Mouse (Mus musculus) erythroblast, embryonic 14.5 days (primary cell): ENCODE results near the gene Vmn1r9.

Experiments used
- GATA1 ChIP-seq: IDR thresholded peaks from 2 replicates; pipeline ENCODE4 v1.6.1; 2012; ENCODE audit warnings: low read length, inconsistent platforms, mixed read lengths
- TAL1 ChIP-seq: IDR thresholded peaks from 3 replicates; pipeline ENCODE4 v1.6.1; 2012; ENCODE audit warnings: low read length, inconsistent platforms, mixed read lengths

DNA sequence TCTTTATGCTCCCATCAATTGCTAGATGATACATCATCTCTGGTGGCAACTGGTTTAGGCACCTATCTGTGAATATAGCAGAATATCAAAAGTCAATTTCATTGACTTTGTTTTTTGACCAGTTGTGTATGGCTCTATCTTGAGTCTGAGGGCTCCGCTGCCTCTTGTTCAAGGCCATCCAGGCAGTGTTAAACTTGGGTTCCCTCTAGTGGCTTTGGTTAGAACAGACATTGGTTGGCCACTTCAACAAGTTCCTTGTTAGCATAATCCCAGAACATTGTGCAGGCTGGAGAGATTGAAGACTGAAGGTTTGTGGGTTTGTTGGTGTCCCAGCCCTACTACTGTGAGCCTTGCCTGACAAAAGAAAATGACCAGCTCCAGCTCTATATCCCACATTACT is 39.8 kb downstream of the Vmn1r9 start:
- TF ChIP-seq TAL1 = no peak
- no peak for TF ChIP-seq GATA1
